Mouse (Mus musculus): ENCODE measurements around the gene Fancc.

DNA sequence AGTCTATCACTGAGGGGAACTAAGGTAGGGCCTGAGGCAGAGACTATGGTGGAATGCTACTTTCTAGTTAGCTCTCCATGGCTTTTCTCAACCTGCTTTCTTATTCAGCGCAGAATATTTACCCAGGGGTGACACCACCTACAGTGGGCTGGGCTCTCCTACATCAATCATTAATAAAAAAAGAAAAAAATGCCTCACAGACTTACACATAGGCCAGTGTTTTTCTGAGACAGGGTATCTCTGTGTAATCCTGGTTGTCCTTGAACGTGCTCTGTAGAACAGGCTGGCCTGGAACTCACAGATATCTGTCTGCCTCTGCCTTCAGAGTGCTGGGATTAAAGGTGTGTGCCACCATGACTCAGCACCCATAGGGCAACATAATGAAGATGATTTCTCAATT is 2.4 kb upstream of the Fancc start:
- TF ChIP-seq POLR2A (IDR thresholded peaks at IDR 0.05; ENCODE audit: borderline replicate concordance, extremely low read depth, low read depth, low read length) (no peak), CTCF (IDR thresholded peaks at IDR 0.05; ENCODE audit: insufficient read depth, low read length) (no peak)
